In genomic region chr14:11160806-11161450, GRCm38 (mm10) we compare ENCODE assay signal across 9 mouse cellular contexts. TPM values are rescaled to one million over a fixed set of nuclear protein-coding genes. Genes with fewer than 3 reads are reported as not detected.
DNase-seq lines count a peak whose midpoint lies in the region; TF ChIP-seq lines count a peak whose summit lies in the region.
"Had no signal": no experiment of that assay in that cellular context is flagged by ENCODE, and none has a peak within 500 bp of the region (broad histone marks: within the 10 kb centered on the region; RNA-seq: fewer than 3 reads in every experiment).

No protein-coding gene starts in this region.

- peak overlapping the region; percentile 67 for H3K4me3 ChIP-seq in cortical plate, adult 2 months (ENCODE audit: insufficient read depth, low read length)

- no peaks in the 10 kb centered on the region for H3K4me1 ChIP-seq in cortical plate, adult 2 months (ENCODE audit: control insufficient read depth, insufficient read depth, low read length)

- no peak overlapping the region for H3K27ac ChIP-seq in cortical plate, adult 2 months (ENCODE audit: insufficient read depth, low read length)
- H3K27ac ChIP-seq: macrophage had no signal

- peak; percentile 82 to 92 for DNase-seq in adrenal gland, adult (ENCODE audit: inconsistent age in 2 of 2, low spot score in 1 of 2)
- peak; percentile 45 for DNase-seq in gastrocnemius, postnatal 10 days
- peak; percentile 50 for DNase-seq in hindlimb bud, embryonic 11.5 days (ENCODE audit: extremely low spot score, low read depth, low spot score)
- peak; percentile 76 to 78 for DNase-seq in left cerebral cortex, adult 18-20 months (ENCODE audit: low spot score in 2 of 2)
- DNase-seq in lung, postnatal 36 days = peak; percentile 94
- peak; percentile 89 for DNase-seq in right cerebral cortex, adult 18-20 months
- DNase-seq in urinary bladder, postnatal 14 days (ENCODE audit: low spot score) = peak; percentile 79

- TF ChIP-seq CTCF in cortical plate, adult 2 months (IDR thresholded peaks at IDR 0.05; ENCODE audit: extremely low read depth, insufficient read depth, low read length) = no peak

- TF ChIP-seq POLR2A in cortical plate, adult 2 months (IDR thresholded peaks at IDR 0.05; ENCODE audit: extremely low read depth, insufficient read depth, low read length) = peak; percentile 81

RNA-seq across cellular contexts. Expression of gene Fhit, which starts 0.9 kb away (rescaled TPM):
- 6.9 and 7.7 TPM in 2 replicates for polyA plus RNA-seq in cortical plate, adult 2 months (2012; rRNA removed)
- total RNA-seq in gastrocnemius, postnatal 10 days (2021) = 1 to 10 TPM; 5.8 to 7.0 TPM
- total RNA-seq in left cerebral cortex, adult 18-20 months (2021) = 1 to 10 TPM; 6.8 to 9.4 TPM
